Mouse (Mus musculus): Measurements from ENCODE around the gene Naip1. TPM values are rescaled to one million over a fixed set of nuclear protein-coding genes. Genes with fewer than 3 reads are reported as not detected.
"Not testable (repeated sequence)": the region's sequence is repeated elsewhere in the genome, so short reads cannot be mapped to it uniquely, and the experiment has no call there.

Naip1 gene
- 0.53 TPM in 1 of 2 replicates, not detected in the other for total RNA-seq (2014; fragmentation: Nextera tagmentation)
- total RNA-seq (2017) = 0.06 and 0.27 TPM in 2 replicates
- 0.01 TPM in 1 of 2 replicates, not detected in the other for polyA plus RNA-seq (2012)

DNA sequence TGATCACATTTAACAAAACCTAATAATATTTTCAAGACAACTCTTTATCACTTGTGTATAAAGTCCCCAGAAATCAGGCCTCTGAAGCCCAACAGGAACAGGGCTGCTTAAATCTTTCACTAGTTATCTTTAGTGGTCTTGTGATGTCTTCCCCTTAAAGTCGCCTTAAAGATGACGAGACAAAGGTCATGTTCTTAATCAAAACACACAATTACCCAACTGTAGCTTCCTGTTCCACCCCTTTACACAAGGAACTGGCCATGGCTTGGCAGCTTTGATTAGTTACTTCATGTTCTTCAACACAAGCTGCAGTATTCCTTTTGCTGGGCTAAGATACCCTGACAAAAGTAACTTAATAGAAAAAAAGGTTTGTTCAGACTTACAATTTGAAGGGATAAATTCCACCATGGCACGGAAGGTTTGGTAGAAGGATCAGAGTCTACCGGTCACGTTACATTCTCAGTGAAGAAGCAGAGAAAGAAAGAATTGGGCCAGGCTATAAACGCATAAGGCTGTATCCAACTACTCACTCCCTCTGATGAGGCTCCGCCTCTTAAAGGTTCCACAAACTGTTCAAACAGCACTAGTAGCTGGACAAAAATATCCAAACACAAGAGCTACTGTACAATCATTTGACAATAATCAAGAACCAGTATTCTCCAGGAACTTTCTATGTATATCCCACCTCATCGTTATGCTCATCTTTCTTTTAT lies at the start of gene Naip1:
Gene Naip1, minus strand, starts transcription at position 455 of the 713 bp plus-strand sequence.
- H3K27me3 ChIP-seq (ENCODE audit: insufficient read depth, low read length); ATAC-seq (ENCODE audit: extremely low read depth, insufficient number of reproducible peaks, low FRiP score, poor library complexity, severe bottlenecking); DNase-seq (ENCODE audit: low spot score); H3K36me3 ChIP-seq (replicated peaks); H3K9me3 ChIP-seq (replicated peaks); H3K4me1 ChIP-seq (ENCODE audit: insufficient read depth, low read depth, low read length); H3K4me3 ChIP-seq (ENCODE audit: low read depth, low read length): not testable (repeated sequence)

DNA sequence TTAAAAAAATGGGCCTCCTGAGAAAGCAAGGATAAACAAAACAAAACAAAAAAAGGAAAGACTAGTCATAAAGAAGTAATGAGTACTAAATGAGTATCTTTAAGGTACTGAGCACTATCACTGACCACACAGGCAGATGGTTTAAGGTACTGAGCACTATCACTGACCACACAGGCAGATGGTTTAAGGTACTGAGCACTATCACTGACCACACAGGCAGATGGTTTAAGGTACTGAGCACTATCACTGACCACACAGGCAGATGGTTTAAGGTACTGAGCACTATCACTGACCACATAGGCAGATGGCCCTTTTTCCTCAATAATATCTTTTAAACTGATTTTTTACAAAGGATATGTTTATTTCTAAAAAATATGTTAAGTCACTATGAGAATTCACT lies 47.0 kb upstream of the Naip1 start:
- not testable (repeated sequence) for ATAC-seq (ENCODE audit: extremely low read depth, insufficient number of reproducible peaks, low FRiP score, poor library complexity, severe bottlenecking); H3K36me3 ChIP-seq (replicated peaks); H3K4me3 ChIP-seq (ENCODE audit: low read depth, low read length); H3K9me3 ChIP-seq (replicated peaks); H3K4me1 ChIP-seq (ENCODE audit: insufficient read depth, low read depth, low read length); DNase-seq (ENCODE audit: low spot score); H3K27me3 ChIP-seq (ENCODE audit: insufficient read depth, low read length)
- 0 out of 2 replicates have a peak, but pooled peaks have one; percentile 13 for TF ChIP-seq TAL1 (conservative IDR thresholded peaks at IDR 0.05; ENCODE audit: low read depth, low read length)

DNA sequence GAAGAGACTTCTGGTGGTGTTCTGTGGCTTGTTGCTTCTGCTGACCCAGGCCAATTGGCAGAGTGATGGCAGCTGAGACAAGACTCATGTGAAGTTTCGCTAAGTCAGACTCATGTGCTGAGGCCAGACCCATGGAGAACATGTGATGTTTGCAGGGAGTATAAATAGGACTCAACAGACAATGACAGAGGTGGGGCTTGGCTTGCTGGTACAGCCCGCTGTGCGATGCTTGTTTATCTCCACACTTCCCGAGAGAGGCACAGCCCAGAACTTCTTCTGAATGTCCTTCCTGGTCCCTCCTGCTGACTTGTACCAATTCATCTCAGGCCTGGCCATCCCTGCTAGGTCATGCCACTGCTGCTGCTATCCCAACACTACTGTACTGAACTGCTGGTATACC lies 42.7 kb upstream of the Naip1 start:
- Histone ChIP-seq H3K9me3 (replicated peaks) (no peaks in the 10 kb centered on the region), H3K27me3 (ENCODE audit: insufficient read depth, low read length) (0 out of 2 replicates have a peak, but pooled peaks cover 5% of the 10 kb centered on the region), H3K36me3 (replicated peaks) (peaks cover 2% of the 10 kb centered on the region), H3K4me3 (ENCODE audit: low read depth, low read length) (no peak overlapping the region), H3K4me1 (ENCODE audit: insufficient read depth, low read depth, low read length) (peaks cover 15% of the 10 kb centered on the region)
- DNase-seq (ENCODE audit: low spot score) (no peak), ATAC-seq (ENCODE audit: extremely low read depth, insufficient number of reproducible peaks, low FRiP score, poor library complexity, severe bottlenecking) (no peak)
- TF ChIP-seq TAL1 (conservative IDR thresholded peaks at IDR 0.05; ENCODE audit: low read depth, low read length) (no peak), CTCF (IDR thresholded peaks at IDR 0.05; ENCODE audit: low read depth, low read length) (no peak), POLR2AphosphoS5 (IDR thresholded peaks at IDR 0.05; ENCODE audit: insufficient replicate concordance, low read depth, low read length) (no peak), GATA2 (IDR thresholded peaks at IDR 0.05; ENCODE audit: borderline replicate concordance, low read depth, low read length) (no peak), GATA1 (IDR thresholded peaks at IDR 0.05; ENCODE audit: borderline replicate concordance, low read length) (no peak)

DNA sequence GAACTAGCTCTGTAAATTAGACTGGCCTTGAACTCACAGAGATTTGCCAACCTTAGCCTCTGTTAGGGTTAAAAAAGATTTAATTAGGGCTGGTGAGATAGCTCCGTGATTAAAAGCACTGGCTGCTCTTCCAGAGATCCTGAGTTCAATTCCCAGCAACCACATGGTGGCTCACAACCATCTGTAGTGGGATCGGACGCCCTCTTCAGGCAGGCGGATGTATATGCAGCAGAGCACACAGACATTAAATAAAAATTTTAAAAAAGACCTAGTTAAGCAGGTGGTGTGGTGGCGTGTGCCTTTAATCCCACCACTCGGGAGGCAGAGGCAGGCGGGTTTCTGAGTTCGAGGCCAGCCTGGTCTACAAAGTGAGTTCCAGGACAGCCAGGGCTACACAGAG lies 41.7 kb upstream of the Naip1 start:
- DNase-seq (ENCODE audit: low spot score); H3K36me3 ChIP-seq (replicated peaks); H3K9me3 ChIP-seq (replicated peaks); ATAC-seq (ENCODE audit: extremely low read depth, insufficient number of reproducible peaks, low FRiP score, poor library complexity, severe bottlenecking); H3K4me3 ChIP-seq (ENCODE audit: low read depth, low read length); H3K27me3 ChIP-seq (ENCODE audit: insufficient read depth, low read length): not testable (repeated sequence)
- H3K4me1 ChIP-seq (ENCODE audit: insufficient read depth, low read depth, low read length) = peaks cover 15% of the 10 kb centered on the region

DNA sequence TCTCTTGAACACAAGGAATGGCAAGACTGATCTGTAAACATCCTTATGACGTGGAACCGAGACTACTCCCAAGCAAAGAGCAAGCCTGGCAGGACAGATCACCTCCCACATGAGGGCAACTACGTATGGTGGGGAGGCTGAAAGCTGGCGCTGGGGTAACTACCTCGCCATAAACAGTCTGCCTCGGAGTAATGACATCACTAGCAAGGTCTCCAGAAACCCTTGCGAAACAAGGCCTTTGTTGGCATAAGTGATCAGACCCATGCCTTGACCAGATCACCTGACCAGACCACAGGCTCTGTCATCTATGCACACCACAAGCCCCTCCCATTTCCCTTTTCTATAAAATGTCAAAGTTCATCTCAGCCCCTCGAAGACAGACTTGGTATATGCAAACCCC lies 40.6 kb upstream of the Naip1 start:
- ATAC-seq (ENCODE audit: extremely low read depth, insufficient number of reproducible peaks, low FRiP score, poor library complexity, severe bottlenecking) = no peak
- H3K4me3 ChIP-seq (ENCODE audit: low read depth, low read length) = no peak overlapping the region

DNA sequence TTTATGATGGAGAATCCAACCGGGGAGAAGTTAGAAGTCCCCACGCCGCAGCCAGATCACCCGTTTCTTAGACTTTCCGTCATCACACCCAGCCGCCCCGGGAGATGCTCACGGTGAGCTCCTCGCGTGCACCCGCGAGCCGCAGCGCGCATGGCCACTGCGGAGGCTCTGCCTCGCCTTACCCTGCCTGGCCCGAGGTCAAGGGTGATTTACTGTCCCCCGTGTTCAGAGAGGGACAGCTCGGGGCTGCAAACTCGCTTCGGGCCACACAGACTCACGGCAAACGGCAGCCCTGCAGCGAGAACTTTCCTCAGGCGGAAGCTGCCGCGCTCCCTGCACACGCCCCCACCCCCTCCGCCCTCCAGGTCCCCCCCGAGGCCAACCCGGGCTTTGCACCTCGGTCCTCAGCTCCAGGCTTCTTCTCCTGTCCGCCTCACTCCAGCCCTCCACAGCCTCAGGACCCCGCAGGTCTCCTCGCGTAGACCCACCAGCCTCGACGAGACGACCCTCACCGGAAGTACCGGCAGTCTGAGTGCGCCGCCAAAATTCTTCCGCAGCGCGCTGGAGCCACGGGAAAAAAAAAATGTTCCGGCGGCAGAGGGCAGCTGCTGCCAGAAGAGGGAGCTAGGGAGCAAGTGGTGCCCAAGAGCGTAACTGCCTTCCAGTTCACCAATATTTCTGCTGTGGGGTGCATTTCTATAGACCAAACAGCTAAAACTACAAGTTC lies 39.6 kb upstream of the Naip1 start, which contains the start of gene Gtf2h2:
Gene Gtf2h2, minus strand, starts transcription at position 519 of the 727 bp plus-strand sequence.
- Histone ChIP-seq H3K27me3 (ENCODE audit: insufficient read depth, low read length) (0 out of 2 replicates have a peak, but pooled peaks cover 5% of the 10 kb centered on the region), H3K36me3 (replicated peaks) (peaks cover 29% of the 10 kb centered on the region), H3K4me3 (ENCODE audit: low read depth, low read length) (peak within 1 kb of the TSS; percentile 99), H3K4me1 (ENCODE audit: insufficient read depth, low read depth, low read length) (peaks cover 20% of the 10 kb centered on the region), H3K9me3 (replicated peaks) (no peaks in the 10 kb centered on the region)
- DNase-seq (ENCODE audit: low spot score) (peak; percentile 61), ATAC-seq (ENCODE audit: extremely low read depth, insufficient number of reproducible peaks, low FRiP score, poor library complexity, severe bottlenecking) (peak; percentile 52)
- peak; percentile 78 for TF ChIP-seq CTCF (IDR thresholded peaks at IDR 0.05; ENCODE audit: low read depth, low read length)
- no peak for TF ChIP-seq GATA1 (IDR thresholded peaks at IDR 0.05; ENCODE audit: borderline replicate concordance, low read length)
- TF ChIP-seq GATA2 (IDR thresholded peaks at IDR 0.05; ENCODE audit: borderline replicate concordance, low read depth, low read length) = no peak
- no peak for TF ChIP-seq TAL1 (conservative IDR thresholded peaks at IDR 0.05; ENCODE audit: low read depth, low read length)
- no peak for TF ChIP-seq POLR2AphosphoS5 (IDR thresholded peaks at IDR 0.05; ENCODE audit: insufficient replicate concordance, low read depth, low read length)

More for the DNA sequence above, 40.6 kb upstream of the Naip1 start:
- Histone ChIP-seq H3K4me1 (ENCODE audit: insufficient read depth, low read depth, low read length) (peaks cover 16% of the 10 kb centered on the region), H3K36me3 (replicated peaks) (peaks cover 18% of the 10 kb centered on the region), H3K9me3 (replicated peaks) (no peaks in the 10 kb centered on the region), H3K27me3 (ENCODE audit: insufficient read depth, low read length) (0 out of 2 replicates have a peak, but pooled peaks cover 5% of the 10 kb centered on the region)
- no peak for DNase-seq (ENCODE audit: low spot score)
- TF ChIP-seq GATA1 (IDR thresholded peaks at IDR 0.05; ENCODE audit: borderline replicate concordance, low read length) = no peak
- TF ChIP-seq POLR2AphosphoS5 (IDR thresholded peaks at IDR 0.05; ENCODE audit: insufficient replicate concordance, low read depth, low read length) = no peak
- TF ChIP-seq GATA2 (IDR thresholded peaks at IDR 0.05; ENCODE audit: borderline replicate concordance, low read depth, low read length) = no peak
- TF ChIP-seq CTCF (IDR thresholded peaks at IDR 0.05; ENCODE audit: low read depth, low read length) = no peak
- TF ChIP-seq TAL1 (conservative IDR thresholded peaks at IDR 0.05; ENCODE audit: low read depth, low read length) = no peak
